Mouse (Mus musculus): ENCODE measurements around the gene Dstyk.

- TF ChIP-seq CTCF (IDR thresholded peaks at IDR 0.05; ENCODE audit: low read depth), result no peak
- TF ChIP-seq EP300 (IDR thresholded peaks at IDR 0.05; ENCODE audit: low read depth), result no peak
These were observed 44.3 kb upstream of the Dstyk start for GRCm38 (mm10) chr1:132372896-132373534.

Measured in heart, postnatal 0 days (tissue).